Mouse (Mus musculus) adrenal gland, postnatal 14 days (tissue): ENCODE data around the gene Crip2. TPM values are rescaled to one million over a fixed set of nuclear protein-coding genes. Genes with fewer than 3 reads are reported as not detected.
A peak's percentile ranks its signal among the peaks of the same experiment; 100 is the strongest.

ENCODE experiments used
- DNase-seq: peaks from one replicate; pipeline ENCODE4 v3.0.0; 2021; ENCODE audit warnings: mixed read lengths
- total RNA-seq: library from RNA; stranded (reverse); gene quantifications from 2 replicates; pipeline ENCODE4 v1.2.3, GENCODE M21; 2021

The Crip2 gene
- total RNA-seq, 1 experiment from 2014 or later = 152 TPM

DNA sequence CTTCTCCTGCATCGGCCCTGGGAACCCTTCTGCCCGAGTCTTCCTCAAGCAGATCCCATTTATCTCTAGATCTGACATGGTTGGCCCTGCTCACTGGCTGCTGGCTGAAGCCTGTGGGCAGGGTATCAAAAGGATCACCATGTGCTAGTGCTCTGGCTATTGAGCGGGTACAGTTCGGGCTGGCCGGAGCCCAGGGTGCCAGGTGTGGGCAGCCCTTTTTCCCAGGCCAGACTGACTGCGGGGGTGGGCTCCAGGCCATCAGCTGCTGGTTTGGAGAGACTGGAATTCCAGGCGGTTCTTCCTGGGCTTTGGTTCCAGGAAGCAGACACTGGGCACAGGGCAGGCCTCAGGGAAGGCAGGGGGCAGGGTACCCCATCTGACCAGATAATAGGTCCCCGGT is 7.4 kb downstream of the Crip2 start:
- DNase-seq = peak; percentile 41

DNA sequence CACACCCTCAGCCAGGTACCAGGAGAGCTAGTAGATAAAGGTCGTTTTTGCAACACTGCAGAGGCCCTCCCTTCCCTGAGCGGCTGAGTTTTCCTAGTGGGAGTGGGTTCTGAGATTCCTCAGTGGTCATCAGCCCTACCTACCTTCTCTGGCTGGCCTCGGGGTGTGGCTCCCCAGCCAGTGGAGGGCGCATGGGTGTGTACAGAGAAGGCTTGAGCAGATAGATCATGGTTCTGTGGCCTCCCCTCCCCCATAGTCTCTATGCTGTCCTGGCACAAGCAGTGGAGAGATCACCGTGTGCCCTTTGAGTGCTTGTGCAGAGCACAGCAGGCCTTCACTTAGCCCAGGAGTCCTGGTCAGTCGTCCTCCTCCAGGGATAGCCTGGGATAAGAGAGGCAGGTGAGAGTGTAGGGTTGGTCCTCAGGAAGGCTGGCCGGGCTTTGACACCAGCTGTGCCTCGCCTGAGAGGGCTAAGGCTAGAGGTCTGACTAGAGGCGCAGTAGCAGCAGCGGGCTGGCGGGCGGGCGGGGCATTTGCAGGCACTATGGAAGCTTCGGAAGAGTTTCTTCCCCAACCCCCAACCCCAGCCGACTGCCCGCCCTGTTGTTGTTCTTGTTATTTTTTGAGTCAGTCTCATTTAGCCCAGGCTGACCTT is 8.5 kb downstream of the Crip2 start:
- peak; percentile 70 for DNase-seq

- DNase-seq = peak; percentile 47
These were observed 9.3 kb downstream of the Crip2 start for GRCm38 (mm10) chr12:113149341-113149740.

DNA sequence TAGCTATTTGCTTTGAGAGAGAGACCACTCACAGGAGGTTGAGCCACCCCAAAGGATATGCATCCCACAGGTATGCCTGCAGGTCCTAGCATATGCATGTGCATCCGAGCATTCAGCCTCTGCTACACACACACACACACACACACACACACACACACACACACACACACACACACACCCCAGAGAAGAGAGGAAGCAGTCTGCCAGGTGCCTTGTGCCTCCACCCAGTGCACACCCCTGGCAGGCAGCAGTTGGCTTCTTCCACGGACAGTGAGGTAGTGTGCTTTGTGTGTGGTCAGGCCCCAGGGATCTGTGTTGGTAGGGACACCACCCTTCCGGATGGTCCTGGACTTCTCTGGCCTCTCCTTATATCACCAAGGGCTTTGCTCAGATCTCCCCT is 9.9 kb downstream of the Crip2 start:
- DNase-seq = no peak

- no peak for DNase-seq
These were observed 10.6 kb downstream of the Crip2 start for GRCm38 (mm10) chr12:113150591-113150990.

- no peak for DNase-seq
These were observed 11.0 kb downstream of the Crip2 start for GRCm38 (mm10) chr12:113151046-113151445.

- DNase-seq = peak; percentile 40
These were observed 11.7 kb downstream of the Crip2 start for GRCm38 (mm10) chr12:113151661-113152271.

GRCm38 (mm10) chr12:113152272-113152661 is 12.2 kb downstream of the Crip2 start:
- no peak for DNase-seq

- DNase-seq = no peak
These were observed 13.0 kb downstream of the Crip2 start for GRCm38 (mm10) chr12:113152991-113153525.

GRCm38 (mm10) chr12:113153971-113154370 is 13.9 kb downstream of the Crip2 start:
- DNase-seq = no peak

DNA sequence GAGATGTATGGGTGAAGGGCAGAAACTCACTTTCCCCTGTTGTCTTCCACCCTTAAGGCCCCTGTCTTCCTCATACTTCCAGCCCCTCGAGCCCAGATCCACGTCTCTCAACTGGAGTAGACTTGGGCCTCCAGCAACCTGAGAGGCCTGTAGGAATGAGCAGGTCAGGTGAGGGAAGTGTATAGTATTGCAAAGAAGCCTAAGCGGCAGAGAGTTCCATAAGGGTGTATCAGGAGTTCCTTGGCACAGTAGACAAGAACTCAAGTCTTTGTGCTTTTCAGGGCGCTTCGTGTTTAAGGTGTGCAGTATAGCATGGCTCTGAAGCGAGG is 14.7 kb downstream of the Crip2 start:
- DNase-seq = no peak

DNA sequence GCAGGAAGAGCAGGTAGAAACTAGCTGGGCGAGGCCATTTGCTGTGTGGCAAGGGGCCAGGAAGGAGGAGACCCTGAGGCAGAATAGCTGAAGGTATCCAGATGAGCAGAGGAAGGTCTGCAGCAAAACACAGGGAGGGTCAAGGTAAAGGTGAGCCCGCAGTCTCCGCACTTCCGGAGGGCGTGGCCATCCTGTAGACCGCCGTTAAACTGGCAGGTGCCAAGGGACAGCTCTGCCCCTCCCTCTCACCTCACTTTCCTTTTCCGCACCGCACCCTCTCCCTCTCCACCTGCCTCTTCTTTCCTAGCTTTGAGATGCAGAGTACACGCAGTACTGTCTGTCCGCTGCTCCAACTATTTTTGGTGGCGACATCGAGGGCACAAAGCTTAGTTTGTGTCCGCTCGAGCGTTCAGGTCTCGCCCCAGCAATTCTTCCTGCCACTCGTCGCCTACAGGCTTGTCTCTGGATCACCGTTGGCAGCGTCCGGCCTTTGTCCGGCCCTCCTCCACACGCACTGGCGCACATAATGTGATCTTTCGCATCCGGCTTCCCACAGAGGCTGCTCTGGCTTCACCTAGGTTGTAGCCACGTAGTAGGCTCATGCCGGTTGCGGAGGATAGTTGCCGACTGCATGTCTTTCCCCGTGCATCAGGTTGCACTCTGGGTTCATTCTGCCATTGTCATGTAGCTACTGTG is 15.2 kb downstream of the Crip2 start:
- DNase-seq = peak; percentile 68

DNA sequence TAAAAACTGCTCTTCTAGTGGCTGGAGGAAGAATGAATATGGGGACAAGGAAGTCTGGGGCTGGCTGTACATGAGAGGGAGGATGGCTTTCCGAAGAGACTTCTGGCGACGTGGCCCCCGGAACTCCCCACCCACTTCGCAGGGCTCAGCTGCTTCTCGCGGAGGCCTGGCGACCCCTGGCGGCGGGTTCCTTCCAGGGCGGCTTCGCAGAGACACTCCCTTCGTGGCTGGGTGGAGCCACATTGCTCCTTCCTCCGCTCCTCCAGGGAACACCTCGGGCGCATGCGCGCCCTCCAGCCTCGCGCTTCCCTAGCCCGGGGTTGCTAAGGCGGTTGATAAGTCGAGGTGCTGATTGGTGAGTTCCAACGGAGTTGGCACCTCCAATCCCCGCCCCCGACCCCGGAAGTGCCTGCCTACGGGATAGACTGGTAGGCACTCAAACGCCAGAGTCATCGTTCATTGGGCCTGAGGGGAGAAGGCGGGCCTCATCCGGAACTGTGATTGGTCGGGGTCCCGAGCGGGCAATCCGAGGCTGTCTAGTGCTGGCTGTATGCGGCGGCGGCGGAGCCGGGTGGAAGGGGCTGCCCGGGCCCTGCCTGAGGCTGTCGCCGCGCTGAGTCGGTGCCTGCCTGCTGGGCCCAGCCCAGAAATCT is 16.0 kb downstream of the Crip2 start, which contains the start of gene Tedc1:
TSS of gene Tedc1 (plus strand) at position 535 of the 653 bp plus-strand sequence.
- DNase-seq = peak; percentile 100

GRCm38 (mm10) chr12:113156540-113156929 is 16.5 kb downstream of the Crip2 start:
- DNase-seq = no peak

- no peak for DNase-seq
These were observed 17.0 kb downstream of the Crip2 start for GRCm38 (mm10) chr12:113157002-113157401.

DNA sequence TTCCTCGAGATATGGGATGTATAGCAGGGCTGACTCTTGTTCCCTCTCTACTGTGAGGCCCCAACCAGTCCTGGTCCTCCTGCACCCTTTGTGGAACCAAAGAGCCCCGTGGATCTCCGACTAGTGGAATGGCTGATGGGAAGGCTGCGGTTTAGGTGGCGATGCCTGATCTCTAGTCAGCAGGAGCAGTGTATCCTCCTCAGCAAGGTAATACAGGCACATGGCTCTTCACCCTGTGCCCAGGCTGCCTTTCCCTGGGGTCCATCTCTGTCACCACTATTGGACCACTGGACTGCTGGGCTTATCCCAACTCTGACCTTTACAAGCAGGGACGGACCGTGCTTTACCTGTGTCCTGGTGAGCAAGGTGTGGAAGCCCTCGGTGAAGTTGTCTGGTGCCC is 17.5 kb downstream of the Crip2 start:
- DNase-seq = no peak

DNA sequence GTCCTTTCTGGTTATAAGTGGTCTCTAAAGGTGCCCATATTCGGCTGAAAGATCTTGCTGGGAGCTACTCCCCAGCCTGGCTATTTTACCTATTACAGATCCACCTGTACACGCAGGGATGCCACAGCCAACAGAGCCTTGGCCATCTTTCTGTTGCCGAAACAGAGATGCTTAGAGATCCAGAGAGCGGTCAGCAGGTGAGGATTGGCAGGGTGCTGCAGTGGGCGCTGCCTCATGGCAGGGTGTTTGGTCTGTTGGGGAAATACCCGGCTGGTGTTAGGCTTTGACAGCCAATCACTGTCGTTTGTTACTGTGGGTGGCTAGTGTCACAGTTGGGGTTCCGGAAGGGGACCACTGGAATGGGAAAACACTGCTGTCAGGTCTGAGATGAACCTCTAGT is 17.9 kb downstream of the Crip2 start:
- DNase-seq = no peak

DNA sequence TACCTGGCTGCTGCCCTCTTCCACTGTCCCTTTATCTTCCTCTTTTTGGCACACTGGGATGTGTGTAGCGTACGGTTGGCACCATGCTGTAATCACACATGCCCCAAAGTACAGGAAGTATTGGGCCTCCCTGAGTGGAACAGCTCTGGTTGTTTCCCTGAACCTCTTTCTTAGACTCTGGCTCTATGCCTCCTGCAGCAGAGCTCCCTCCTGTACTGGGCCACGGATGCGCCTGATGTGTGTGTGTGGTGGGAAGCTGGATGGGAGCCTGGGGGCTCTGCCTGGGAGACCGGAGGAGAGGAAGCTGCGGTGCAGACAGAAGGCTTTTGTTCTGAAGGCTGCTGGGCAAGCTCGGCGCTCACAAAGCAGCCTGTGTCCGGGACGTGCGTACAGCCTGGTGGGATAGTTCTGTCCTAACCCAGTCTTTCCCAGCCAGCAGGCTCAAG is 23.5 kb downstream of the Crip2 start:
- DNase-seq = no peak

GRCm38 (mm10) chr12:113168031-113168536 is 28.0 kb downstream of the Crip2 start:
- no peak for DNase-seq

DNA sequence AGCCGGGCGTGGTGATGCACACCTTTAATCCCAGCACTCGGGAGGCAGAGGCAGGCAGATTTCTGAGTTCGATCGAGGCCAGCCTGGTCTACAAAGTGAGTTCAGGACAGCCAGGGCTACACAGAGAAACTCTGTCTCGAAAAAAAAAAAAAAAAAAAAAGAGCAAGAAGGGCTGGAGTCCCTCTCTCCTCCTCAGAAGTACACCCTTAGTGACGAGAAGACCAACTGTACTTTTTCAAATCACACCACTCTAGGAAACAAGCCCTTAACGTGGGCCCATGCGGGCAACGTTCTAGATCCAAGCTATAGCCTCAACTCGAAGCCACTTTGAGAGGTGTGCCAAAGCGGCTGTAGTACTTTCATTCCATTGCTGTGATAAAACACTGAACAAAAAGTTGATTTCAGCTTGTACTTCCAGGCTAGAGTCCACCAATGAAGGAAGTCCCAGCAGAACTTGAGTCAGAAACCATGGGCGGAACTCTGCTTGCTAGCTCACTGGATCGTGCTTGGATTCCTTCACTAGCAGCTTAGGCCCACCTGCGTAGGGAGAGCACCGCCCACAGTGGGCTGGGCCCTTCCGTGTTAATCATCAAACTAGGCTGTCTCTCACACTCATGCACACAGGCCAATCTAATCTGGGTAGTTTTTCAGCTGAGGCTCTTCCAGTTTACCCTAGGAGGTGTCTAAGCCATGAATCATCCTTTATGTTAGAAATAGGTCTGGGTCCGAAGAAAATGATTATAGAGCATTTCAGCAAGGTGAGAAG is 37.1 kb downstream of the Crip2 start:
- no peak for DNase-seq

DNA sequence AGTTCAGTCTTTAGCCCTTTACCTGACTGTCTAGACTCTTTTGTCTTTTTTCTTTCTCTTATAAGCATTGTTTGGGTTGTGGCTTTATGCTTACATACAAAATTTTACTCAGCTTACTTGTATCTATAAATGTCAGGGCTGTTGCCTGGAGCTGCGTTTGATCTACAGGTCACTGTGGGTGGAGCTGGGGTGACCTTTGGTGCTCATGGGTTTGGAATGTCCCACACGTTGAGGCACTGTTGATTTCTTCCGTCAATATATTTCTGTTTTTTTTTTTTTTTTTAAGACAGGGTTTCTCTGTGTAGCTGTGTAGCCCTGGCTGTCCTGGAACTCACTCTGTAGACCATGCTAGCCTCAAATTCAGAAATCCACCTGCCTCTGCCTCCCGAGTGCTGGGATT is 41.0 kb downstream of the Crip2 start:
- peak; percentile 41 for DNase-seq

DNA sequence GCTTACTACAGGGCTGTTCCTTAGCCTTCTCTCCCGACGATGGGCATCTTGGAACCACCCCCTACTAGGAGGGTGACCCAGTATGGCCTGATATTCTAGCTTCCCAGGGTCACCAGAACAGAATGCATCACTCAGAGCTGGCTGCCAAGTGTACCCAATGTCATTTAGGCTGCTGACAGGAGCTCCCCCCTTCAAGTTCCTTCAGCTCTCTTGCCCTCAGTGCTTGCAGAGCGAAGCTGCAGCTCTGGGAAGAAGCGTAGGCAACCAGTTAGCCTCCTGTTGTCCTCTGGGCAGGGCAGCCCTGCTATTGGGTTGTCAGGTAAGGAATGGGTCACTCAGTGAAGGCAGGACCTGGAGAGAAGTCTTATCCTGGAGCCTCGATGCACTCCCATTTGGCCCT is 44.9 kb downstream of the Crip2 start:
- no peak for DNase-seq
